Mouse (Mus musculus) layer of hippocampus, postnatal 25 days (tissue): ENCODE measurements around the gene Psma3. TPM values are rescaled to one million over a fixed set of nuclear protein-coding genes. Genes with fewer than 3 reads are reported as not detected.
A peak's percentile ranks its signal among the peaks of the same experiment; 100 is the strongest.
"Not testable (repeated sequence)": the region's sequence is repeated elsewhere in the genome, so short reads cannot be mapped to it uniquely, and the experiment has no call there.

Source experiments
- DNase-seq, 2 experiments: peaks; one replicate each; pipeline ENCODE4 v3.0.0; 2022; ENCODE audit warnings: mixed read lengths in 2 of 2, low spot score in 1 of 2; ENCODE audit errors: extremely low spot score in 1 of 2
- total RNA-seq, 2 experiments: library from RNA; stranded (reverse); gene quantifications; 2 replicates each; pipeline ENCODE4 v1.2.3; 2021

Gene Psma3
- total RNA-seq, 2 experiments from 2014 or later = 207 to 215 TPM

- DNase-seq = no peak
Observed at GRCm38 (mm10) chr12:71000344-71000743, 25.9 kb downstream of the Psma3 start.

GRCm38 (mm10) chr12:71001456-71001855, 27.0 kb downstream of the Psma3 start:
- no peak for DNase-seq

GRCm38 (mm10) chr12:71003760-71004426, 29.5 kb downstream of the Psma3 start:
- DNase-seq = no peak

- DNase-seq = no peak
Observed at GRCm38 (mm10) chr12:71006141-71006540, 31.7 kb downstream of the Psma3 start.

GRCm38 (mm10) chr12:71006901-71007300, 32.5 kb downstream of the Psma3 start:
- DNase-seq = no peak

- DNase-seq = no peak
Observed at GRCm38 (mm10) chr12:71009769-71010168, 35.3 kb downstream of the Psma3 start.

GRCm38 (mm10) chr12:71014845-71015362, 40.5 kb downstream of the Psma3 start:
- DNase-seq = peak in 1 of 2 experiments; percentile 14

GRCm38 (mm10) chr12:71015363-71016210, 41.2 kb downstream of the Psma3 start, which contains the start of gene Arid4a:
Gene Arid4a, plus strand, starts transcription at chr12:71015990.
- DNase-seq = peak; percentile 85 to 88

GRCm38 (mm10) chr12:71016211-71016502, 41.7 kb downstream of the Psma3 start:
- DNase-seq = no peak

- peak in 1 of 2 experiments; percentile 23 for DNase-seq
Observed at GRCm38 (mm10) chr12:71016503-71017241, 42.3 kb downstream of the Psma3 start.

- DNase-seq = no peak
Observed at GRCm38 (mm10) chr12:71017242-71017571, 42.8 kb downstream of the Psma3 start.

- DNase-seq = no peak
Observed at GRCm38 (mm10) chr12:71017827-71018226, 43.4 kb downstream of the Psma3 start.

- no peak for DNase-seq
Observed at GRCm38 (mm10) chr12:71019211-71019610, 44.8 kb downstream of the Psma3 start.

- DNase-seq = no peak
Observed at GRCm38 (mm10) chr12:71024411-71024810, 50.0 kb downstream of the Psma3 start.

- not testable (repeated sequence) for DNase-seq
Observed at GRCm38 (mm10) chr12:71028265-71028664, 53.8 kb downstream of the Psma3 start.

GRCm38 (mm10) chr12:71030260-71030659, 55.8 kb downstream of the Psma3 start:
- DNase-seq = no peak

GRCm38 (mm10) chr12:71030722-71031121, 56.3 kb downstream of the Psma3 start:
- no peak for DNase-seq

GRCm38 (mm10) chr12:71035826-71036225, 61.4 kb downstream of the Psma3 start:
- DNase-seq = no peak

GRCm38 (mm10) chr12:71036729-71037404, 62.4 kb downstream of the Psma3 start:
- no peak for DNase-seq

GRCm38 (mm10) chr12:71040462-71040861, 66.0 kb downstream of the Psma3 start:
- no peak for DNase-seq
